8 mouse cellular contexts compared by ENCODE assay signal in the genomic region with DNA sequence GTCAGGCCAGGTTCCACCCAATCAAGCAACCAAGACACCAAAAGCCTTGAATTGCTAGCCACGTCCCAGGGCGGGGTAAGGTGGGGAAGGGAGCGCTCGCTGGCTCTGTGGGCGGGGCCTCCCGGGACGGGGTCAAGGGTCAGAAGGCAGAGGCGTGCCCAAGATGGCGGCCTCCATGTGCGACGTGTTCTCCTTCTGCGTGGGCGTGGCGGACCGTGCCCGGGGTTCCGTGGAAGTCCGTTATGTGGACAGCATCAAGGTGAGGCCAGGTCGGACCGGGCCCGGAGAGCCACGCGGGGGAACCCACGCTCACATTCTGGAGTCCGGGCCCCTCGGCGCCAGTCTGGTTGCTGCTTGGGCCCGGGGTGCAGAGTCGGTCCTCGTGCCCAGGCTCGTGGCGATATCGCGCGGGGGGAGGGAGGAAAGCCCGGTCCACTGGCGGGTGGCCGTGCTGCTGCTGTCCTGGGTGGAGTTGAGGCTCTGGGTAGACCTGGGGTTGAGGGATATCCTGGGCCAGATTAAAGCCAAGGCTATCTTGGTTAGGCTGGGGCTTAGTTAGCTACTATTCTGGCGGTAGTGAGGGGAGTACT. TPM values are rescaled to one million over a fixed set of nuclear protein-coding genes. Genes with fewer than 3 reads are reported as not detected.
DNase-seq lines count a peak whose midpoint lies in the region; ATAC-seq and TF ChIP-seq lines count a peak whose summit lies in the region.

A gene (plus strand): TSS at position 148 of the 590 bp plus-strand sequence.

- TF ChIP-seq POLR2A in ES-Bruce4 (IDR thresholded peaks at IDR 0.05; ENCODE audit: insufficient read depth, low read length), result no peak

- no peak for TF ChIP-seq CTCF in ES-Bruce4 (IDR thresholded peaks at IDR 0.05; ENCODE audit: low read depth, low read length)
- no peak for TF ChIP-seq CTCF in heart, postnatal 0 days (IDR thresholded peaks at IDR 0.05; ENCODE audit: low read depth)
- no peak for TF ChIP-seq CTCF in stomach, postnatal 0 days (IDR thresholded peaks at IDR 0.05; ENCODE audit: low read depth)

- under 1% methylated on average over 39 of the region's 39 CpGs for WGBS in forebrain, embryonic 13.5 days
- WGBS in heart, postnatal 0 days, result under 1% methylated on average over 38 of the region's 39 CpGs
- WGBS in liver, embryonic 15.5 days (ENCODE audit: insufficient replicate concordance), result under 1% methylated on average over 38 of the region's 39 CpGs
- WGBS in neural tube, embryonic 11.5 days, result 0% methylated on average over 39 of the region's 39 CpGs
- WGBS in stomach, postnatal 0 days, result under 1% methylated on average over 39 of the region's 39 CpGs

- H3K9me3 ChIP-seq in ES-Bruce4 (replicated peaks; ENCODE audit: control insufficient read depth, insufficient read depth, low read length, poor library complexity, severe bottlenecking), result no peaks in the 10 kb centered on the region
- H3K9me3 ChIP-seq in forebrain, embryonic 13.5 days (replicated peaks), result no peaks in the 10 kb centered on the region
- no peaks in the 10 kb centered on the region for H3K9me3 ChIP-seq in heart, postnatal 0 days (replicated peaks; ENCODE audit: control insufficient read depth, low read length)
- no peaks in the 10 kb centered on the region for H3K9me3 ChIP-seq in liver, embryonic 15.5 days (replicated peaks)
- H3K9me3 ChIP-seq in neural tube, embryonic 11.5 days (ENCODE audit: control insufficient read depth, low read length), result no peaks in the 10 kb centered on the region
- no peaks in the 10 kb centered on the region for H3K9me3 ChIP-seq in stomach, postnatal 0 days (ENCODE audit: control insufficient read depth, low read length)

- TF ChIP-seq EP300 in ES-Bruce4 (IDR thresholded peaks at IDR 0.05; ENCODE audit: insufficient read depth, low read depth, low read length), result no peak
- TF ChIP-seq EP300 in heart, postnatal 0 days (IDR thresholded peaks at IDR 0.05; ENCODE audit: low read depth), result no peak
- TF ChIP-seq EP300 in stomach, postnatal 0 days (optimal IDR thresholded peaks at IDR 0.05), result no peak

- peak within 1 kb of the TSS; percentile 98 for H3K4me3 ChIP-seq in ES-Bruce4 (ENCODE audit: low read depth, low read length)
- peak within 1 kb of the TSS; percentile 63 for H3K4me3 ChIP-seq in forebrain, embryonic 13.5 days
- peak within 1 kb of the TSS; percentile 92 for H3K4me3 ChIP-seq in heart, postnatal 0 days (ENCODE audit: low read depth, low read length)
- H3K4me3 ChIP-seq in liver, embryonic 15.5 days (replicated peaks), result peak within 1 kb of the TSS; percentile 74
- H3K4me3 ChIP-seq in neural tube, embryonic 11.5 days (ENCODE audit: low read depth, low read length), result peak within 1 kb of the TSS; percentile 93
- H3K4me3 ChIP-seq in stomach, postnatal 0 days (ENCODE audit: low read depth, low read length), result peak within 1 kb of the TSS; percentile 87

- peak; percentile 80; the same call in 1 of the 2 replicates for ATAC-seq in cerebellum, adult (ENCODE audit: insufficient number of reproducible peaks, low FRiP score, low TSS enrichment)
- peak; percentile 83 for ATAC-seq in forebrain, embryonic 13.5 days
- ATAC-seq in heart, postnatal 0 days (ENCODE audit: insufficient read depth, low read depth), result peak; percentile 89
- peak; percentile 83 for ATAC-seq in liver, embryonic 15.5 days (ENCODE audit: insufficient read depth)
- peak; percentile 67 for ATAC-seq in neural tube, embryonic 11.5 days (ENCODE audit: insufficient read depth, low FRiP score, low TSS enrichment)
- ATAC-seq in stomach, postnatal 0 days (ENCODE audit: low FRiP score, low TSS enrichment), result peak; percentile 92

- H3K4me1 ChIP-seq in ES-Bruce4 (ENCODE audit: control insufficient read depth, insufficient read depth, low read length), result peaks cover 3% of the 10 kb centered on the region
- peaks cover 7% of the 10 kb centered on the region; the same call in 1 of the 2 replicates for H3K4me1 ChIP-seq in forebrain, embryonic 13.5 days
- H3K4me1 ChIP-seq in heart, postnatal 0 days (ENCODE audit: control insufficient read depth, insufficient read depth), result peaks cover 6% of the 10 kb centered on the region; the same call in 1 of the 2 replicates
- peaks cover 31% of the 10 kb centered on the region for H3K4me1 ChIP-seq in liver, embryonic 15.5 days (replicated peaks)
- no peaks in the 10 kb centered on the region; the same call in 1 of the 2 replicates for H3K4me1 ChIP-seq in neural tube, embryonic 11.5 days (ENCODE audit: control insufficient read depth, insufficient read depth, low read length)
- 0 out of 2 replicates have a peak, but pooled peaks cover 2% of the 10 kb centered on the region for H3K4me1 ChIP-seq in stomach, postnatal 0 days (replicated peaks; ENCODE audit: control insufficient read depth, insufficient read depth)

- H3K27ac ChIP-seq in ES-Bruce4 (ENCODE audit: insufficient read depth, low read length), result peak within 1 kb of the TSS; percentile 23; the same call in 1 of the 2 replicates
- H3K27ac ChIP-seq in forebrain, embryonic 13.5 days, result no peak within 1 kb of the TSS
- H3K27ac ChIP-seq in heart, postnatal 0 days (ENCODE audit: low read depth), result no peak within 1 kb of the TSS
- H3K27ac ChIP-seq in liver, embryonic 15.5 days (replicated peaks), result no peak within 1 kb of the TSS
- H3K27ac ChIP-seq in neural tube, embryonic 11.5 days (ENCODE audit: low read depth, low read length), result no peak within 1 kb of the TSS
- H3K27ac ChIP-seq in stomach, postnatal 0 days (replicated peaks), result no peak within 1 kb of the TSS

- H3K27me3 ChIP-seq in ES-Bruce4 (ENCODE audit: control insufficient read depth, insufficient read depth, low read length, poor library complexity, severe bottlenecking), result no peaks in the 10 kb centered on the region
- no peaks in the 10 kb centered on the region for H3K27me3 ChIP-seq in forebrain, embryonic 13.5 days
- no peaks in the 10 kb centered on the region for H3K27me3 ChIP-seq in heart, postnatal 0 days (ENCODE audit: control insufficient read depth, insufficient read depth, low read length)
- peaks cover 16% of the 10 kb centered on the region; the same call in 1 of the 2 replicates for H3K27me3 ChIP-seq in liver, embryonic 15.5 days
- no peaks in the 10 kb centered on the region; the same call in 1 of the 2 replicates for H3K27me3 ChIP-seq in neural tube, embryonic 11.5 days (ENCODE audit: control insufficient read depth, insufficient read depth, low read length)
- no peaks in the 10 kb centered on the region for H3K27me3 ChIP-seq in stomach, postnatal 0 days (ENCODE audit: control insufficient read depth, insufficient read depth, low read length)

- H3K36me3 ChIP-seq in ES-Bruce4 (ENCODE audit: control insufficient read depth, insufficient read depth, low read length, poor library complexity, severe bottlenecking), result no peaks in the 10 kb centered on the region
- no peaks in the 10 kb centered on the region for H3K36me3 ChIP-seq in forebrain, embryonic 13.5 days (ENCODE audit: poor library complexity, severe bottlenecking)
- H3K36me3 ChIP-seq in heart, postnatal 0 days (replicated peaks; ENCODE audit: control insufficient read depth, insufficient read depth, low read length), result no peaks in the 10 kb centered on the region
- no peaks in the 10 kb centered on the region for H3K36me3 ChIP-seq in liver, embryonic 15.5 days (replicated peaks)
- H3K36me3 ChIP-seq in neural tube, embryonic 11.5 days (ENCODE audit: control insufficient read depth, insufficient read depth, low read length), result no peaks in the 10 kb centered on the region
- no peaks in the 10 kb centered on the region for H3K36me3 ChIP-seq in stomach, postnatal 0 days (ENCODE audit: control insufficient read depth, insufficient read depth, low read length)

- peak; percentile 56 for DNase-seq in heart, postnatal 0 days (ENCODE audit: low spot score)
- DNase-seq in kidney, postnatal 4 days, result peak; percentile 94 to 95
- DNase-seq in neural tube, embryonic 11.5 days (ENCODE audit: low spot score), result peak; percentile 89
- peak; percentile 91 for DNase-seq in stomach, postnatal 0 days (ENCODE audit: low spot score)

- peak within 1 kb of the TSS; percentile 92 for H3K4me2 ChIP-seq in forebrain, embryonic 13.5 days
- peak within 1 kb of the TSS; percentile 96 for H3K4me2 ChIP-seq in heart, postnatal 0 days (ENCODE audit: low read depth, low read length)
- H3K4me2 ChIP-seq in liver, embryonic 15.5 days, result peak within 1 kb of the TSS; percentile 83
- peak within 1 kb of the TSS; percentile 85 for H3K4me2 ChIP-seq in neural tube, embryonic 11.5 days (ENCODE audit: low read depth)
- peak within 1 kb of the TSS; percentile 99 for H3K4me2 ChIP-seq in stomach, postnatal 0 days (replicated peaks; ENCODE audit: low read depth)

- H3K9ac ChIP-seq in ES-Bruce4 (ENCODE audit: low read depth, poor library complexity, severe bottlenecking), result peak within 1 kb of the TSS; percentile 74
- H3K9ac ChIP-seq in forebrain, embryonic 13.5 days, result peak within 1 kb of the TSS; percentile 81
- peak within 1 kb of the TSS; percentile 70 for H3K9ac ChIP-seq in heart, postnatal 0 days (replicated peaks; ENCODE audit: low read depth, low read length)
- H3K9ac ChIP-seq in liver, embryonic 15.5 days, result peak within 1 kb of the TSS; percentile 50
- H3K9ac ChIP-seq in neural tube, embryonic 11.5 days (ENCODE audit: low read length), result peak within 1 kb of the TSS; percentile 68
- peak within 1 kb of the TSS; percentile 72 for H3K9ac ChIP-seq in stomach, postnatal 0 days (ENCODE audit: low read length)

RNA-seq across cellular contexts. Expression of the gene that starts here (rescaled TPM):
- 42.3 and 44.4 TPM in 2 replicates for polyA plus RNA-seq in ES-Bruce4 (2011; ENCODE audit: insufficient read depth, insufficient read length, low read depth, missing spikeins)
- polyA plus RNA-seq in forebrain, embryonic 13.5 days (2015; fragmentation: Nextera tagmentation; extraction: Ambion mirVana), result 40.0 and 51.9 TPM in 2 replicates
- 15.0 and 22.7 TPM in 2 replicates for total RNA-seq in heart, postnatal 0 days (2014; rRNA removed; ENCODE audit: low replicate concordance)
- polyA plus RNA-seq in heart, postnatal 0 days (2015; fragmentation: Nextera tagmentation; extraction: Ambion mirVana), result 13.1 and 16.0 TPM in 2 replicates
- polyA plus RNA-seq in liver, embryonic 15.5 days (2015; fragmentation: Nextera tagmentation; extraction: Ambion mirVana), result 20.1 and 21.4 TPM in 2 replicates
- 52.8 and 56.9 TPM in 2 replicates for polyA plus RNA-seq in neural tube, embryonic 11.5 days (2014; fragmentation: Nextera tagmentation; extraction: Ambion mirVana)
- polyA plus RNA-seq in stomach, postnatal 0 days (2015; fragmentation: Nextera tagmentation; extraction: Ambion mirVana), result 14.1 and 14.7 TPM in 2 replicates
